Mouse (Mus musculus): ENCODE measurements around the gene Dstyk. TPM values are rescaled to one million over a fixed set of nuclear protein-coding genes. Genes with fewer than 3 reads are reported as not detected.
"Not testable (repeated sequence)": the region's sequence is repeated elsewhere in the genome, so short reads cannot be mapped to it uniquely, and the experiment has no call there.

Dstyk gene
- polyA plus RNA-seq, 1 experiment from 2014 or later: 12.4 TPM

DNA sequence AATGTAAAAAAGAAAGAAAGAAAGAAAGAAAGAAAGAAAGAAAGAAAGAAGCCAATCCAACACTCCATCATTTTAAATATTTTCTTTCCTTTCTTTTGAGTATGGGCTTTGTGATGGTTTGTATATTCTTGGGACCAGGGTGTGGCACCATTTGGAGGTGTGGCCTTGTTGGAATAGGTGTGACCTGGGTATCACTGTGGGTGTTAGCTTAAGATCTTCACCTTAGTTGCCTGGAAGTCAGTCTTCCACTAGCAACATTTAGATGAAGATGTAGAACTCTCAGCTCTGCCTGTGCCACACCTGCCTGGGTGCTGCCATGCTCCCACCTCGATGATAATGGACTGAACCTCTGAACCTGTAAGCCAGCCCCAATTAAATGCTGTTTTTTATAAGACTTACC lies 52.7 kb downstream of the Dstyk start:
- not testable (repeated sequence) for H3K27ac ChIP-seq; H3K27me3 ChIP-seq (replicated peaks); H3K4me3 ChIP-seq; H3K36me3 ChIP-seq (replicated peaks); ATAC-seq (replicated peaks); H3K9ac ChIP-seq; H3K9me3 ChIP-seq; H3K4me1 ChIP-seq; H3K4me2 ChIP-seq
- 100% methylated on average over 1 of the region's 1 CpGs for WGBS

DNA sequence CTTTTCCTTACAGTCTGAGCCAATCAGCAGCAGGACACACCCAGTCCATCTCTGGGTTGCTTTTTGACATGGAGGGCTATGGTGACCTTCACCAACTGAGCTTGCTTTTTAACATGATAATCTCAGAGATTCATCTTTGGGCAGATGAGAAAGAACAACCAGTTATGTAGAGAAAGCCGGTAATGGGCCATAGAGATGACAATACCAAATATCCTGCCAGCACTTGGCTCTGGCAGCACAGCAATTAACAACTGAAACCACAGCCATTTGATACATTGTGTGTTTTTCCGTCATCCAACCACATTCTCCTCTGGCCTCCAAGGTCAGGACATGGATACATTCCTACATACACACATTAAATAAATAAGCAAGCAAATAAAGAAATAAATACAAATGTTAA lies 53.7 kb downstream of the Dstyk start:
- no peaks in the 10 kb centered on the region for H3K9me3 ChIP-seq
- H3K36me3 ChIP-seq (replicated peaks): no peaks in the 10 kb centered on the region
- H3K27me3 ChIP-seq (replicated peaks): no peaks in the 10 kb centered on the region
- H3K4me3 ChIP-seq: no peak overlapping the region
- ATAC-seq (replicated peaks): no peak
- peaks cover 7% of the 10 kb centered on the region for H3K4me1 ChIP-seq
- H3K9ac ChIP-seq: no peak overlapping the region
- no peak overlapping the region for H3K4me2 ChIP-seq
- H3K27ac ChIP-seq: no peak overlapping the region
- WGBS: 92% methylated on average over 2 of the region's 2 CpGs

DNA sequence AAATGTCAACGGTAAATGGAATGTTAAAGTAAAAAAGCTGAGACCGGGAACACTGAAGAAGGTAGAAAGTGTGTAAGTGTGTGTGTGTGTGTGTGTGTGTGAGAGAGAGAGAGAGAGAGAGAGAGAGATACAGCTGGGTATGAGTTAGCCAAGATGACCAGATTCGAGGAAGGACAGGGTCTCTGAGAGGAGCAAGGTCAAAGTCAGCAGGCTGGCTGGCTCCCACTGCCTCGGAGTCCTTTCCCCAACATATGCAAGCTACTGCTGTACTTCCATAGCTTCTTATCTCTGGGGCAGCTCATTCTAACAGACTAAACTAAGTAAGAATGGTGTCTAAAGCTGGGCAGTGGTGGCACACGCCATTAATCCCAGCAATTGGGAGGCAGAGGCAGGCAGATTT lies 54.1 kb downstream of the Dstyk start:
- no peak overlapping the region for H3K9ac ChIP-seq
- 91% methylated on average over 5 of the region's 5 CpGs for WGBS
- no peaks in the 10 kb centered on the region for H3K9me3 ChIP-seq
- H3K27me3 ChIP-seq (replicated peaks): no peaks in the 10 kb centered on the region
- no peaks in the 10 kb centered on the region for H3K36me3 ChIP-seq (replicated peaks)
- no peak for ATAC-seq (replicated peaks)
- H3K4me1 ChIP-seq: peaks cover 12% of the 10 kb centered on the region
- no peak overlapping the region for H3K27ac ChIP-seq
- no peak overlapping the region for H3K4me2 ChIP-seq
- H3K4me3 ChIP-seq: no peak overlapping the region

DNA sequence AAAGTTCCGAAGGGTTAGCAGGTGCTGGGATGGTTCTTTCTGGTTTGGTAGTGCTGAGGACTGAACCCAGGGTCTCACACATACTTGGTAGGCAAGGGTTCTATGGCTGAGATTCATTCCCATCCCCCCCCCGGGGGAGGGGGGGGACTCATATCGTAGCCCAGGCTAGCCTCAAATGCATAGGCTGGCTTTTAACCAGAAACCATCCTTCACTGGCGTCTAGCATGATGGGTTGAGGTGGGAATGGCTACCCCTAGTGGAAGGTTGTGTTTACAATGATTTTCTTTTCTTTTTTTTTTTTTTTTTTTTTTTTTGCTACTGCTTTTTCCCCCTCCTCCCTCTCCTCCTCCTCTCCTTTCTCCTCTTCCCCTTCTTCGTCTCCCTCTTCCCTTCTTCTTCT lies 55.2 kb downstream of the Dstyk start:
- no peak overlapping the region for H3K4me3 ChIP-seq
- ATAC-seq (replicated peaks): no peak
- no peak overlapping the region for H3K27ac ChIP-seq
- H3K36me3 ChIP-seq (replicated peaks): no peaks in the 10 kb centered on the region
- H3K4me1 ChIP-seq: peaks cover 13% of the 10 kb centered on the region
- 58% methylated on average over 5 of the region's 5 CpGs for WGBS
- H3K9me3 ChIP-seq: no peaks in the 10 kb centered on the region
- no peak overlapping the region for H3K9ac ChIP-seq
- no peaks in the 10 kb centered on the region for H3K27me3 ChIP-seq (replicated peaks)
- H3K4me2 ChIP-seq: no peak overlapping the region

DNA sequence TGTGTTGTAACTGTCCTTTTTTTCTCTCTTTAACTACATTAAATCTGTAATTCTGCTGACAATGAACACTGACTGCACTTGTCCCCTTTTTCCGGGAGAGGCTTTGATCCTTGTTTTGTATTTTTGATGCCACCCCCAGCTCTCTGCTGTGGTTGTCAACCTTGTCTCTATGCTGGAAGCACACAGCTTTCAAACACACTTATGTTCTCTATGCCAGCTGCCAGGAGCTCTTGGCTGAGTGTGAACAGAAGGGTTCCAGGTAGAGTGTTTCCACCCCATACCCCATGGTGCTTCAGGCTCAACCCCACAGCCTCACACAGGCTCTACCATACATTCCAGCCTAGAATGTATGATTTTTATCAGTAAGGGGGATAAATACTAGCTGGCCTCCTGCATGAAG lies 57.1 kb downstream of the Dstyk start:
- Histone ChIP-seq H3K4me2 (no peak overlapping the region), H3K9me3 (no peaks in the 10 kb centered on the region), H3K4me3 (no peak overlapping the region), H3K27me3 (replicated peaks) (no peaks in the 10 kb centered on the region), H3K27ac (no peak overlapping the region), H3K9ac (no peak overlapping the region), H3K4me1 (peaks cover 30% of the 10 kb centered on the region), H3K36me3 (replicated peaks) (no peaks in the 10 kb centered on the region)
- ATAC-seq (replicated peaks): no peak
- 73% methylated on average over 1 of the region's 1 CpGs for WGBS

DNA sequence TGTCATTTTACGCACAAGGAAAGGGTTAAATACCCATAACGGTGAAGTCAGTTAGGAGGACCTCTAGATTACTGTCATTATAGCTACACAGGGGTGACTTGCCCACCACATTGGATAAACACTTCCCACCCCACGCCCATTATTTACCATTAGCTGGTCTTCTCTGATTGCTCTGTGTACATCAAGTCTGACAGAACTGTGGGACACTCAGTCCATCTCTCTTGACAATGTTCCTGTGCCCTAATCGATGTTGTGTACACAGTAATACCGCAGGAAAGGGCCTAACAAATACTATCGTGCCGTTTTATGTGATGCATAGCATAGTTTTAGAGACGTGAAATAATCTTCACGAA lies 59.2 kb downstream of the Dstyk start:
- WGBS: 5% methylated on average over 9 of the region's 9 CpGs
- Histone ChIP-seq H3K4me2 (peak overlapping the region; percentile 64), H3K36me3 (replicated peaks) (no peaks in the 10 kb centered on the region), H3K4me3 (peak overlapping the region; percentile 73), H3K27ac (peak overlapping the region; percentile 70), H3K4me1 (peaks cover 35% of the 10 kb centered on the region), H3K9ac (peak overlapping the region; percentile 77), H3K27me3 (replicated peaks) (no peaks in the 10 kb centered on the region), H3K9me3 (no peaks in the 10 kb centered on the region)
- ATAC-seq (replicated peaks): peak; percentile 73

DNA sequence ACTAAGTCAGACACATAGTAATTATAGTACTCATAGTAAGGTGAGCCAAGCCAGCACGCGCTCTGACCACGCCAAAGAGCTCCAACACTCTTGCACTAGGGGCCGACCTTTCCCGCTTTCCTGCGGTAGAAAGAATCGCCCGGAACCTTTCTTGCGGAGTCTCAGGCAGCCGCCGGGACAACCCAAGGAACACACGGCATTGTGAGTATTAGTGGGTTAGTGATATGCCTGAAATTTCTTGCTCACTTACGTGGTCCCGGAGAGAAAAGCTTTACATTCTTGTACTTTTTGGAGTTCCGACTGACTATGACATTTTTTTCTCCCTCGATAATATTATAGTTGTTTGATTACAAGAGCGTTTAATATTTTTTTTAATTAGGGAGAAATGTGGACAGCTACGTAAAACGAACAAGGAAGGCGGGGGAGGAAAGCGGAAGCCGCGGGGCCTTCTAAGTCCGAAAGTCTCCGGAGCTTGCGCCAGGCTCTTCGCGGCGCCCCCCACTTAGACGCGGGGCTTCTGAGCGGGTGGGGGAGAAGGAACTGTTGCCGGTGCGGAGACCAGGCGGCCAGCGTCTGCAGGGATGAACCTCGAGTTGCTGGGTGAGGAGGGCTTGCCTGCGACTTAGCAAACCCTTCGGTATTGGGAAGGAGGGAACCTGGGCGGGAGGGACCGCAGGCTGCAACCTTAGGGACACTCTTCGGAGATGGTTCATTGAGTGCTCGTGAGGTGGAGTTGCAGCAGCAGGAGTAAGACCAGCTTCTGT lies 59.8 kb downstream of the Dstyk start, which contains the start of gene Rbbp5:
Rbbp5 (plus strand) TSS at position 438 of the 764 bp plus-strand sequence.
- peak; percentile 93 for ATAC-seq (replicated peaks)

DNA sequence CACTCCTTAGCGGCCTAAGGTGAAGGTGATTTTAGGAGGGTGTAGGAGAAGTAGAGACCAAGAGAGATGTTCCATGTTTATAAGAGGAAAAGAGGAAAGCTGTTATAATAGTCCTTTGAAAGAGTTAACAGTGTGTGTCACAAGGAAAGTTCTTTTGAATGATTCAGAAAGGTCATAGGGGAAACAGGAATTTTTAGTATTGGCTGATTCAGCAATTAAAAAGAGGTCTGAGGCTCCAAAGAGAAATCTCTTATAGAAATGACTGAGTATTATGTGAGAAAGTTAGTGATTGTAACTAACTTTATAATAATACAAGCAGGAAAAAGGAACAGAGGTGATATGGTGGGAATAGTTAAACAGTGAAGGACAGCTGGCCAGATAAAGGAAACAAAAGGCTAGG lies 62.1 kb downstream of the Dstyk start:
- Histone ChIP-seq H3K4me2 (no peak overlapping the region), H3K9ac (no peak overlapping the region), H3K4me1 (peaks cover 35% of the 10 kb centered on the region), H3K27me3 (replicated peaks) (no peaks in the 10 kb centered on the region), H3K36me3 (replicated peaks) (no peaks in the 10 kb centered on the region), H3K9me3 (no peaks in the 10 kb centered on the region), H3K27ac (no peak overlapping the region), H3K4me3 (no peak overlapping the region)
- ATAC-seq (replicated peaks): no peak
- 85% methylated on average over 1 of the region's 1 CpGs for WGBS

More for the DNA sequence above, 59.8 kb downstream of the Dstyk start, which contains the start of gene Rbbp5:
- Histone ChIP-seq H3K4me2 (peak within 1 kb of the TSS; percentile 64), H3K27me3 (replicated peaks) (no peaks in the 10 kb centered on the region), H3K36me3 (replicated peaks) (no peaks in the 10 kb centered on the region), H3K9ac (peak within 1 kb of the TSS; percentile 77), H3K27ac (peak within 1 kb of the TSS; percentile 70), H3K4me3 (peak within 1 kb of the TSS; percentile 73), H3K9me3 (no peaks in the 10 kb centered on the region), H3K4me1 (peaks cover 35% of the 10 kb centered on the region)
- WGBS: under 1% methylated on average over 43 of the region's 43 CpGs

DNA sequence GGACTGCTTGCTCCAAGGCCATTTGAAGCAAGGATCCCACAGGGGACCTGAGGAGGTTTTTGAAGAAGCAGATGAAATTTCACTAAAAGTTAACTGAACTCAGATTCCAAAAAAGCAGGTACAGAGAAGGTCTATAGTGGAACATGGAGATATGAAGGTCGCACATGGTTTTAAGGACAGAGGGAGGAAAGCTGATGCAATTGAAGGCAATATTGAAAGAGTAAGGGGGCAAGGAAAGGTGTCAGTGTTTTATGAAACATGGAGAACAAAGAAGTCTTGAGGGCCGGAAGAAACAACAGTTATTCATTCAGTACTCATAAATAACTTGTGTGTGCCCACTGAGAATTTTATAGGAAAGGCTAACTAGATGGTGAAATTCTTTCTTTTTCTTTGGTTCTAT lies 64.3 kb downstream of the Dstyk start:
- no peak overlapping the region for H3K27ac ChIP-seq
- H3K4me1 ChIP-seq: peaks cover 22% of the 10 kb centered on the region
- H3K9ac ChIP-seq: no peak overlapping the region
- WGBS: 94% methylated on average over 2 of the region's 2 CpGs
- H3K4me3 ChIP-seq: no peak overlapping the region
- no peaks in the 10 kb centered on the region for H3K9me3 ChIP-seq
- H3K4me2 ChIP-seq: no peak overlapping the region
- no peaks in the 10 kb centered on the region for H3K36me3 ChIP-seq (replicated peaks)
- ATAC-seq (replicated peaks): no peak
- no peaks in the 10 kb centered on the region for H3K27me3 ChIP-seq (replicated peaks)

DNA sequence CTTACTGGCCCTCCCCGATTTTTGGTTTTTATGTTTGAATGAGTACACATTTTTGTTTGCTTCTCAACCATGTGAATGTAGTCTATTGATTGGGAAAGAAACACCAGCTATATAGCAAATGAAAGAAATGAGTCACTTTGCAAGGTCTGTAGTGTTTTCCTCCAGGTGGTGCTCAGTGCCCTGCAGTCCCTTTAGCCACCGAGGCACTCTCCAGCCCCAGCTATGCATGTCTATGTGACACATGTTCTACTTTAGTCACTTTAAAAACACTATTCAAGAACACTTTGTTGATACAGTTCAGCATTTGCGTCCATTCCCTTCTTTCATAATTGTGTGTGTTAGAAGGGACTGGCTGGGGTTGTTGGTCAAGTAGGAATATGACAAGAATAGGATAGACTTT lies 65.9 kb downstream of the Dstyk start:
- no peak overlapping the region for H3K4me3 ChIP-seq
- H3K36me3 ChIP-seq (replicated peaks): peaks cover 4% of the 10 kb centered on the region; the same call in 1 of the 2 replicates
- no peaks in the 10 kb centered on the region for H3K9me3 ChIP-seq
- peaks cover 17% of the 10 kb centered on the region for H3K4me1 ChIP-seq
- H3K27me3 ChIP-seq (replicated peaks): no peaks in the 10 kb centered on the region
- no peak overlapping the region for H3K4me2 ChIP-seq
- H3K27ac ChIP-seq: no peak overlapping the region
- WGBS: 90% methylated on average over 3 of the region's 3 CpGs
- no peak overlapping the region for H3K9ac ChIP-seq
- no peak for ATAC-seq (replicated peaks)

DNA sequence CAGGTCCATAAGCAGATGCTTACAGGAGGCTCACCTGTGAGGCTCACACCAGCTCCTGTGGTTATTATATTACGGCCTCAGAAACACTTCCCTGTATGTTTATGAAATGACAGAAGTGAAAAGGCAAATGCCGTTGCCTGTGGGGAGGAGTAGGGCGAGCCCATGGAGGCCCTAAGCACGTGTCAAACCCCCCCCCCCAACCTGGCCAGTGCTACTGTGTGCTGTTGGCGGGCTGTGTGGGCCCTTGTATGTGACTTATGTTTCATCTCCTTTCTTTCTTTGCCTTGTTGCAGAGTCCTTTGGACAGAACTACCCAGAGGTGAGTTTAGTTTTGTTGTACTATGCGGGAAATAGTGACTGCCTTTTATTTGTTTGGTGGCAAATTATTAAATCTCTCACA lies 66.4 kb downstream of the Dstyk start:
- WGBS: 94% methylated on average over 6 of the region's 6 CpGs
- ATAC-seq (replicated peaks): no peak
- Histone ChIP-seq H3K9me3 (no peaks in the 10 kb centered on the region), H3K4me3 (no peak overlapping the region), H3K4me2 (no peak overlapping the region), H3K27me3 (replicated peaks) (no peaks in the 10 kb centered on the region), H3K4me1 (peaks cover 11% of the 10 kb centered on the region), H3K9ac (no peak overlapping the region), H3K36me3 (replicated peaks) (peaks cover 6% of the 10 kb centered on the region; the same call in 1 of the 2 replicates), H3K27ac (no peak overlapping the region)

DNA sequence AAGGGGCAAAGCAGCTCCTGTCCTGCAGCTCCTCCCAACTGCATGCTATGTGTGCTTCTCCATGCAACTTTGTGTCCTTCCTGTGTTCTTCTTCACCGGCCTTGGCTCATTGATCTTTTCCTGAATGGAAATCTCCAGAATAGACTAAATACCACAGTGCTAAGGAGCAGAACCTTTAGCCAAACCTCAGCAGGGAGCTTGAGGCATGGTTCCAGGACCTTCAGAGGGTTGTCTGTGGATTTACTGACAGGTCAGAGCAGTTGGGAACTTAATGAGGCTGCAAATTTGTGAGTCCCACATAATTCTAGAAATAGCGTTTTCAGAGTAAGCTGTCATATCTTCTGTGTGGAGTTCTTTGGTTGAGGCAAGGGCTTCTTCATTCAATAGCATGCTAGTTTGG lies 83.2 kb downstream of the Dstyk start:
- no peak overlapping the region for H3K9ac ChIP-seq
- no peaks in the 10 kb centered on the region for H3K27me3 ChIP-seq (replicated peaks)
- H3K9me3 ChIP-seq: no peaks in the 10 kb centered on the region
- H3K27ac ChIP-seq: no peak overlapping the region
- no peak overlapping the region for H3K4me3 ChIP-seq
- H3K36me3 ChIP-seq (replicated peaks): peaks cover 49% of the 10 kb centered on the region
- H3K4me1 ChIP-seq: no peaks in the 10 kb centered on the region
- no peak overlapping the region for H3K4me2 ChIP-seq
- no peak for ATAC-seq (replicated peaks)
- whole genome bisulfite sequencing: 85% methylated on average over 2 of the region's 2 CpGs

DNA sequence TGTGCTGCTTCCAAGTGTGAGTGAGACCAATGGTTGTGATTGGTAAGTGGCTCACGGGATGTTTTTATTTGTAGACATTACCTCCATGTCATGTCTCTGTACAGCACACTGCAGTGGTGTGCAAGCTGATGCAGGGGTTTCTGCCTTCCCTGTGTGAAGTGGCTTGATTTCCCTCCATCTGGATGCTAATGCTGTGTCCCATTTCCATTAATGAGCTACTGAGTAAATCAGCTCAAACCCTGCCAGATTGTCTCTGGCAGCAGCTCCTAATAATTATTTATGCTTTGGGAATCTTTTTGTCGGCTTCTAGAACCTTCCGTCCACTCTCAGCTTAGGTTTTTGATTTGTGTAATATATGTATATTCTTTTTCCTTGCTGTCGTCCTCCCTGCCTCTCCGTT lies 87.8 kb downstream of the Dstyk start:
- no peak overlapping the region for H3K4me2 ChIP-seq
- H3K36me3 ChIP-seq (replicated peaks): peaks cover 24% of the 10 kb centered on the region; the same call in 1 of the 2 replicates
- no peaks in the 10 kb centered on the region for H3K9me3 ChIP-seq
- H3K4me3 ChIP-seq: no peak overlapping the region
- H3K27ac ChIP-seq: no peak overlapping the region
- no peak overlapping the region for H3K9ac ChIP-seq
- ATAC-seq (replicated peaks): no peak
- 66% methylated on average over 5 of the region's 5 CpGs for WGBS
- no peaks in the 10 kb centered on the region for H3K4me1 ChIP-seq
- H3K27me3 ChIP-seq (replicated peaks): no peaks in the 10 kb centered on the region

Data from midbrain, embryonic 15.5 days (tissue).